Mouse (Mus musculus) CH12.LX (cell line): Measurements from ENCODE around the gene Ulk1. TPM values are rescaled to one million over a fixed set of nuclear protein-coding genes. Genes with fewer than 3 reads are reported as not detected.

Experiments used
- DNase-seq: peaks from one replicate; pipeline ENCODE4 v3.0.0-alpha.2; 2013; ENCODE audit errors: extremely low read depth
- H3K27ac ChIP-seq: 2 replicates; pipeline ENCODE4 v1.5.1; 2012; ENCODE audit warnings: low read depth, mild to moderate bottlenecking, control low read depth, moderate library complexity; ENCODE audit not compliant: insufficient read depth
- H3K27me3 ChIP-seq: replicated peaks from 2 replicates; pipeline ENCODE3; 2012; ENCODE audit warnings: inconsistent platforms
- H3K36me3 ChIP-seq, 2 experiments: replicated peaks in 1 of 2; 2 replicates each; pipeline versions ENCODE3 to v1.6.1; 2012; ENCODE audit warnings: inconsistent platforms in 1 of 2, low read length in 1 of 2, mild to moderate bottlenecking in 1 of 2, mixed read lengths in 1 of 2, moderate library complexity in 1 of 2; ENCODE audit not compliant: control insufficient read depth in 1 of 2, insufficient read depth in 1 of 2
- H3K4me1 ChIP-seq, 2 experiments: 2 replicates each; pipeline ENCODE4 v1.6.1; 2012; ENCODE audit warnings: inconsistent platforms in 1 of 2, moderate library complexity in 1 of 2; ENCODE audit not compliant: insufficient read depth in 2 of 2, control insufficient read depth in 1 of 2
- H3K4me2 ChIP-seq: 2 replicates; pipeline ENCODE4 v1.6.1; 2012; ENCODE audit warnings: low read depth, mild to moderate bottlenecking, control low read depth; ENCODE audit not compliant: poor library complexity, insufficient read depth, severe bottlenecking
- H3K4me3 ChIP-seq, 3 experiments: fragments of 150-350 bp in 1 of 3; sonication (generic) in 1 of 3; replicated peaks in 1 of 3; 2 replicates each; pipeline versions ENCODE3 to v1.5.1; 2011 to 2012; ENCODE audit warnings: low read depth in 2 of 3, low read length in 2 of 3, mild to moderate bottlenecking in 2 of 3, moderate library complexity in 2 of 3, control low read depth in 1 of 3, improper control_type of control experiment in 1 of 3, inconsistent platforms in 1 of 3, mixed read lengths in 1 of 3; ENCODE audit not compliant: poor library complexity in 1 of 3
- H3K79me2 ChIP-seq: replicated peaks from 2 replicates; pipeline ENCODE4 v1.6.1; 2012; ENCODE audit warnings: mild to moderate bottlenecking, moderate library complexity; ENCODE audit not compliant: control insufficient read depth, poor library complexity, insufficient read depth, severe bottlenecking; ENCODE audit errors: extremely low read depth
- H3K9ac ChIP-seq: 2 replicates; pipeline ENCODE4 v1.6.1; 2012; ENCODE audit warnings: low read depth, mild to moderate bottlenecking, control low read depth, moderate library complexity; ENCODE audit not compliant: insufficient read depth
- H3K9me3 ChIP-seq: replicated peaks from 2 replicates; pipeline ENCODE3; 2012; ENCODE audit warnings: low read length, inconsistent platforms, mixed read lengths
- CHD2 ChIP-seq: IDR thresholded peaks from 2 replicates; pipeline ENCODE4 v1.6.1; 2011; ENCODE audit warnings: low read length, improper control_type of control experiment
- ELF1 ChIP-seq: IDR thresholded peaks from 2 replicates; pipeline ENCODE4 v1.6.1; 2014; ENCODE audit warnings: low read depth, mild to moderate bottlenecking, inconsistent platforms, low read length, improper control_type of control experiment
- ETS1 ChIP-seq: conservative IDR thresholded peaks from 2 replicates; pipeline ENCODE4 v1.6.1; 2012; ENCODE audit warnings: low read depth, mild to moderate bottlenecking, inconsistent platforms, low read length, improper control_type of control experiment, moderate library complexity
- HCFC1 ChIP-seq: IDR thresholded peaks from 2 replicates; pipeline ENCODE4 v1.6.1; 2012; ENCODE audit warnings: low read depth, mild to moderate bottlenecking, inconsistent platforms, low read length, improper control_type of control experiment
- IRF4 ChIP-seq: IDR thresholded peaks from 2 replicates; pipeline ENCODE4 v1.6.1; 2014; ENCODE audit warnings: low read depth, mild to moderate bottlenecking, inconsistent platforms, low read length, improper control_type of control experiment
- JUN ChIP-seq: IDR thresholded peaks from 2 replicates; pipeline ENCODE4 v1.6.1; 2011; ENCODE audit warnings: low read depth, mild to moderate bottlenecking, low read length, improper control_type of control experiment, moderate library complexity; ENCODE audit not compliant: insufficient read depth
- KAT2A ChIP-seq: IDR thresholded peaks from 2 replicates; pipeline ENCODE4 v1.6.1; 2012; ENCODE audit warnings: low read length, improper control_type of control experiment, inconsistent platforms; ENCODE audit not compliant: insufficient replicate concordance
- MAFK ChIP-seq: IDR thresholded peaks from 2 replicates; pipeline ENCODE4 v1.6.1; 2011; ENCODE audit warnings: low read length, improper control_type of control experiment; ENCODE audit not compliant: insufficient replicate concordance
- MAX ChIP-seq: IDR thresholded peaks from 2 replicates; pipeline ENCODE4 v1.6.1; 2011; ENCODE audit warnings: low read length, improper control_type of control experiment
- MAZ ChIP-seq: IDR thresholded peaks from 2 replicates; pipeline ENCODE4 v1.6.1; 2012; ENCODE audit warnings: low read depth, mild to moderate bottlenecking, inconsistent platforms, low read length, improper control_type of control experiment, moderate library complexity
- MEF2A ChIP-seq: IDR thresholded peaks from 2 replicates; pipeline ENCODE4 v1.6.1; 2014; ENCODE audit warnings: low read depth, mild to moderate bottlenecking, inconsistent platforms, low read length, improper control_type of control experiment, borderline replicate concordance
- PAX5 ChIP-seq: IDR thresholded peaks from 2 replicates; pipeline ENCODE4 v1.6.1; 2012; ENCODE audit warnings: low read length, inconsistent platforms, mixed read lengths
- POLR2AphosphoS2 ChIP-seq: IDR thresholded peaks from 2 replicates; pipeline ENCODE4 v1.6.1; 2011; ENCODE audit warnings: low read depth, low read length, improper control_type of control experiment
- UBTF ChIP-seq: IDR thresholded peaks from 2 replicates; pipeline ENCODE4 v1.6.1; 2012; ENCODE audit warnings: low read depth, mild to moderate bottlenecking, inconsistent platforms, low read length, improper control_type of control experiment, moderate library complexity
- USF1 ChIP-seq: IDR thresholded peaks from 2 replicates; pipeline ENCODE4 v1.6.1; 2014; ENCODE audit warnings: low read depth, mild to moderate bottlenecking, inconsistent platforms, low read length, improper control_type of control experiment
- ZKSCAN1 ChIP-seq: IDR thresholded peaks from 2 replicates; pipeline ENCODE4 v1.6.1; 2012; ENCODE audit warnings: low read depth, inconsistent platforms, low read length, improper control_type of control experiment, borderline replicate concordance
- ZNF384 ChIP-seq: IDR thresholded peaks from 2 replicates; pipeline ENCODE4 v1.6.1; 2012; ENCODE audit warnings: low read depth, low read length, improper control_type of control experiment, inconsistent platforms
- dilution Hi-C: fragments of 300-500 bp; cut with MboI; formaldehyde crosslinking; loops from 2 replicates; pipeline ENCODE4 v1.14.3; 2020; ENCODE audit warnings: low sequenced_read_pairs; ENCODE audit not compliant: extremely low pct_unique_long_range_greater_than_20kb, extremely low pct_ligation_motif_present
- in situ Hi-C: fragments of 300-500 bp; cut with MboI; formaldehyde crosslinking; loops from 3 replicates; pipeline ENCODE4 v1.14.3; 2019; ENCODE audit warnings: low sequenced_read_pairs, low pct_ligation_motif_present, low pct_unique_long_range_greater_than_20kb, mixed read lengths
- polyA plus RNA-seq: library from polyadenylated mRNA; unstranded; fragments of >175 nt; gene quantifications from 2 replicates; pipeline ENCODE4 v1.2.1, GENCODE M21; 2012; ENCODE audit warnings: low read depth; ENCODE audit not compliant: insufficient read length
- total RNA-seq, 2 experiments: library from RNA; depleted of rRNA; stranded (reverse); fragments of 300-350 nt in 1 of 2; fragments of >200 nt in 1 of 2; gene quantifications; 2 replicates each; pipeline ENCODE4 v1.2.3; 2012 to 2014

The Ulk1 gene
- total and polyA plus RNA-seq, 3 experiments, result 2.7 to 13.6 (median 8.4) TPM

GRCm38 (mm10) chr5:110802186-110802585, 7.7 kb downstream of the Ulk1 start:
- no peak for DNase-seq
- Histone ChIP-seq H3K9me3 (no peaks in the 10 kb centered on the region), H3K27me3 (no peaks in the 10 kb centered on the region), H3K4me1 (peaks cover 11 to 37% of the 10 kb centered on the region in 2 experiments), H3K4me3 (no peak overlapping the region), H3K4me2 (no peak overlapping the region), H3K9ac (no peak overlapping the region), H3K79me2 (no peaks in the 10 kb centered on the region), H3K36me3 (peaks cover 36 to 78% of the 10 kb centered on the region in 2 experiments), H3K27ac (no peak overlapping the region)
- in situ Hi-C loops (no loop called here), dilution Hi-C loops (no loop called here)
- TF ChIP-seq JUN (no peak), IRF4 (no peak), ETS1 (no peak), PAX5 (no peak), MAFK (no peak)

GRCm38 (mm10) chr5:110801036-110801624, 8.8 kb downstream of the Ulk1 start:
- no peak for TF ChIP-seq MEF2A
- TF ChIP-seq HCFC1, result no peak
- TF ChIP-seq MAZ, result no peak
- no peak for TF ChIP-seq UBTF
- no peak for TF ChIP-seq MAFK
- TF ChIP-seq ZKSCAN1, result no peak
- TF ChIP-seq ELF1, result no peak
- TF ChIP-seq USF1, result no peak
- TF ChIP-seq ZNF384, result no peak
- TF ChIP-seq POLR2AphosphoS2, result no peak
- no peak for TF ChIP-seq KAT2A
- no peak for TF ChIP-seq IRF4
- TF ChIP-seq CHD2, result no peak
- TF ChIP-seq MAX, result no peak
- H3K36me3 ChIP-seq, result peaks cover 43 to 84% of the 10 kb centered on the region in 2 experiments

More at GRCm38 (mm10) chr5:110801036-110801624, 8.8 kb downstream of the Ulk1 start:
- Histone ChIP-seq H3K4me2 (no peak overlapping the region), H3K27ac (no peak overlapping the region), H3K4me3 (no peak overlapping the region), H3K9ac (no peak overlapping the region), H3K27me3 (no peaks in the 10 kb centered on the region), H3K79me2 (no peaks in the 10 kb centered on the region), H3K9me3 (no peaks in the 10 kb centered on the region), H3K4me1 (peaks cover 5 to 26% of the 10 kb centered on the region in 2 experiments; a peak in 3 of 4 replicates)
- dilution Hi-C loops (no loop called here), in situ Hi-C loops (no loop called here)
- no peak for DNase-seq
